Mouse (Mus musculus) hindbrain, embryonic 12.5 days (tissue): ENCODE measurements around the gene Scube3. TPM values are rescaled to one million over a fixed set of nuclear protein-coding genes. Genes with fewer than 3 reads are reported as not detected.

Experiments used
- ATAC-seq: fragments of 200-750 bp; cut with Nextera tagmentation; 2 replicates; pipeline ENCODE4 v1.8.0; 2017; ENCODE audit warnings: moderate TSS enrichment; ENCODE audit not compliant: low FRiP score
- H3K27ac ChIP-seq: fragments of 300-500 bp; sonication (generic); 2 replicates; pipeline ENCODE4 v1.5.1; 2016; ENCODE audit warnings: mild to moderate bottlenecking
- H3K27me3 ChIP-seq: fragments of 300-500 bp; sonication (generic); 2 replicates; pipeline ENCODE4 v1.6.1; 2016; ENCODE audit warnings: mild to moderate bottlenecking
- H3K36me3 ChIP-seq: fragments of 300-500 bp; sonication (generic); 2 replicates; pipeline ENCODE4 v1.6.1; 2016; ENCODE audit warnings: mild to moderate bottlenecking
- H3K4me1 ChIP-seq: fragments of 300-500 bp; sonication (generic); 2 replicates; pipeline ENCODE4 v1.6.1; 2016
- H3K4me2 ChIP-seq: fragments of 300-500 bp; sonication (generic); replicated peaks from 2 replicates; pipeline ENCODE4 v1.6.1; 2016; ENCODE audit warnings: mild to moderate bottlenecking
- H3K4me3 ChIP-seq: fragments of 300-500 bp; sonication (generic); 2 replicates; pipeline ENCODE4 v1.5.1; 2016; ENCODE audit warnings: mild to moderate bottlenecking
- H3K9ac ChIP-seq: fragments of 300-500 bp; sonication (generic); 2 replicates; pipeline ENCODE4 v1.6.1; 2016; ENCODE audit warnings: mild to moderate bottlenecking, moderate library complexity
- H3K9me3 ChIP-seq: fragments of 300-500 bp; sonication (generic); replicated peaks from 2 replicates; pipeline ENCODE4 v1.6.1; 2016; ENCODE audit warnings: mild to moderate bottlenecking
- WGBS: fragments of 180-500 bp; shearing (Covaris S2); methylation state at CpG from one replicate; pipeline ENCODE4 v1.1.7; 2016; 5-methylcytosine and 5-hydroxymethylcytosine counted together
- polyA plus RNA-seq: library from polyadenylated mRNA; unstranded; fragments of >200 nt; fragmentation: Nextera tagmentation; extraction: Ambion mirVana; gene quantifications from 2 replicates; pipeline ENCODE4 v1.2.1, GENCODE M21; 2016

Gene Scube3
- 11.1 and 12.4 TPM in 2 replicates for polyA plus RNA-seq

DNA sequence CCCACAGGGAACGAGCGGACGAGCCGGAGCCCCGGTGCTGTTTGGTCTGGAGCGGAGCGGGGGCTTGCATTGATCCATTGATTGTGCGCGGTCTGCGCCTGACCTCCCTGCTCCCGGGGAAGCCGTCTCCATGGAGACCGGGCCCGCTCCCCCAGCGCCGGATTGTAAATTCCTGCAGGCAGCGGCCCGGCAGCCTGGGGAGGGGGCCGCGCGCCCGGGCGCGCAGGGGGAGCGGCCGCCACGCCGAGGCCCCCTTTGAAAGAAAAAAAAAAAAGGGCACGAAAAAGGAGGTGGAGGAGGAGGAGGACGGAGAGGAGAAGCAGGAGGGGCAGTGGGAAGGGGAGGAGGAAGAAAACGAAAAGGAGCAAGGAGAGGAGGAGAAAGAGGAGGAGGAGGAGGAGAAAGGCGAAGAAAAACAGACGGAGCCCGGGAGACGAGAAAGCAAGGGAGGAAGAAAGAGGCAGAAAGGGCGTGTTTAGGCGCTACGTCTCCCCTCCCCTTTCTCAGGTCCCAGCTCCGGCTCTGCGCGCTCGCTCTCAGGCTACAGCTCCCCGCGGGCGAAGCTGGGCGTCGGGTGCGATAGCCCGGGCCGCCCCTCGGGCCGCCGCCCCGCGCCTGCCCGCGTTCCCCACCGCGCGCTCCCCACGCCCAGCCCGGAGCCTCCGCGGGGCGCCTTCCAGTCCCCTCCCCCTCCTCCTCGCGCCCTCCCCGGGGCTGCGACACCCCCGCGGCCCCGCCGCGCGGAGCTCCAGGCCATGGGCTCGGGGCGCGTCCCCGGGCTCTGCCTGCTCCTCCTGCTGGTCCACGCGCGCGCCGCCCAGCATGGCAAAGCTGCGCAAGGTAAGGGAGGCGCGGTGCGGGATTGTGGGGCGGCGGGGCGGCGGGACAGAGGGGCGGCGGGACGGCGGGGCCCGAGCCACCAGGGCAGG, at the start of gene Scube3:
Scube3 (plus strand) TSS at position 371 of the 929 bp plus-strand sequence.
- H3K4me1 ChIP-seq: peaks cover 63% of the 10 kb centered on the region
- under 1% methylated on average over 73 of the region's 97 CpGs for WGBS
- H3K27ac ChIP-seq: peak within 1 kb of the TSS; percentile 96
- H3K27me3 ChIP-seq: peaks cover 5% of the 10 kb centered on the region
- H3K9me3 ChIP-seq: no peaks in the 10 kb centered on the region
- H3K4me3 ChIP-seq: peak within 1 kb of the TSS; percentile 80
- peak within 1 kb of the TSS; percentile 97 for H3K4me2 ChIP-seq
- H3K9ac ChIP-seq: peak within 1 kb of the TSS; percentile 96
- no peaks in the 10 kb centered on the region for H3K36me3 ChIP-seq
- ATAC-seq: peak; percentile 51

DNA sequence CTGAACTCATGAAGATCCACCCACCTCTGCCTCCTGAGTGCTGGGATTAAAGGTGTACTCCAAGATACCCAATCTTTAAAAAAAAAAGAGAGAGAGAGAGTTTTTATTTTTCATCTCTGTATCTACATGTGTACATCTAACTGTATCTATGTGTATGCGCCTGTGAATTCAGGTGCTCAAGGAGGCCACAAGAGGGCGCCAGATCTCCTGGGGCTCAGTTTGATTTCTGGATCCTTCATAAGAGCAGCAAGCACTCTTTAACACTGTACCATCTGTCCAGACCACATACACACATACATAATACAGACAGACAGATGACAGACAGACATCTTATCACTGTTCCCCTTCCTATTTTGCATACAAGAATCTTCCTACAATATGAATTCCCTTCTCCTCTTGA, 49.6 kb upstream of the Scube3 start:
- Histone ChIP-seq H3K4me3 (no peak overlapping the region), H3K9me3 (peaks cover 4% of the 10 kb centered on the region), H3K27me3 (no peaks in the 10 kb centered on the region), H3K4me1 (peaks cover 4% of the 10 kb centered on the region), H3K36me3 (no peaks in the 10 kb centered on the region), H3K4me2 (no peak overlapping the region), H3K9ac (no peak overlapping the region), H3K27ac (no peak overlapping the region)
- 82% methylated on average over 2 of the region's 2 CpGs for WGBS
- no peak for ATAC-seq

GRCm38 (mm10) chr17:28093837-28094236, 48.1 kb upstream of the Scube3 start:
- no peak overlapping the region for H3K27ac ChIP-seq
- H3K9ac ChIP-seq: no peak overlapping the region
- ATAC-seq: no peak
- peaks cover 4% of the 10 kb centered on the region for H3K9me3 ChIP-seq
- H3K27me3 ChIP-seq: no peaks in the 10 kb centered on the region
- H3K4me2 ChIP-seq: no peak overlapping the region
- H3K4me3 ChIP-seq: no peak overlapping the region
- no peaks in the 10 kb centered on the region for H3K36me3 ChIP-seq
- no peaks in the 10 kb centered on the region for H3K4me1 ChIP-seq
- WGBS: 81% methylated on average over 3 of the region's 3 CpGs

DNA sequence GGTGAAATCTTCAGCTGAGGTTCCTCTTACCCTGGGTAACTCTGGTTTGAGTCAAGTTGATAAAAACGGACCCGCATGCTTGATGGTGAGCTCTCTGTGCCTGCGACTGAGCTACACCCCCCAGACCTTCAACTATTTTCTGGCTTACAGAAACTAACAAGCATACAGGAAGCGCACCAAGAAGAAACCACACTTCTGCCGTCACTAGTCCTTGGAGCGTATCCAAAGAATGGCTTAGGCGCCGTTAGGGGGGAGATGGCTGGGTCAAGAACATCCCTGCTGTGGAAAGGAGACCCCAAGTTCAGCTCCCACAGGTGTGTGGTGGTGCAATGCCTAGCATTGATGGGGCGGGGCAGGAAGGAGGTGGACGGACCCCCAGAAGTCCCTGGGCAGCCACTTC, 45.5 kb upstream of the Scube3 start:
- Histone ChIP-seq H3K4me3 (no peak overlapping the region), H3K4me1 (no peaks in the 10 kb centered on the region), H3K9me3 (peaks cover 8% of the 10 kb centered on the region), H3K27ac (no peak overlapping the region), H3K27me3 (no peaks in the 10 kb centered on the region), H3K9ac (no peak overlapping the region), H3K4me2 (no peak overlapping the region), H3K36me3 (no peaks in the 10 kb centered on the region)
- 85% methylated on average over 10 of the region's 10 CpGs for WGBS
- no peak for ATAC-seq

GRCm38 (mm10) chr17:28097308-28097707, 44.6 kb upstream of the Scube3 start:
- Histone ChIP-seq H3K4me2 (no peak overlapping the region), H3K27me3 (no peaks in the 10 kb centered on the region), H3K4me1 (peaks cover 6% of the 10 kb centered on the region; the same call in 1 of the 2 replicates), H3K27ac (no peak overlapping the region), H3K4me3 (no peak overlapping the region), H3K9me3 (peaks cover 8% of the 10 kb centered on the region), H3K9ac (no peak overlapping the region), H3K36me3 (no peaks in the 10 kb centered on the region)
- 84% methylated on average over 13 of the region's 13 CpGs for WGBS
- no peak for ATAC-seq

DNA sequence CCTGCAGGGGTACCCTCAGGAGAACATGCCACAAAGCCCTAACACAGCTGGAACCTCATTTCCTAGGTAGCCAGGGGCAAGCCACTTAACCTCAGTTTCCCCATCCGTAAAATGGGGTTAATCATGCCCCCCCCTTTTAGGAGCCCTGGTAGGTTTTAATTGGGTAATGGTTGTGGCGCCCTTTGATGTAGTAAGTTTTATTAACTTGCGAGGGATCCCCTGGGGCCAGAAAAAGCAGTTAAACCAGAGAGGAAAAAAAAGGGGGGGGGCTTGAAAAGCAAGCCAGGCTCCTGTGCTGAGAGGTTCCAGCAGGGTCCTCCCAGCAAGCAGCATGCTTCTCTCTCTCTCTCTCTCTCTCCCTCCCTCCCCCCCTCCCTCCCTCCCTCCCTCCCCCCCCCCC, 42.9 kb upstream of the Scube3 start:
- Histone ChIP-seq H3K9ac (no peak overlapping the region), H3K4me3 (no peak overlapping the region), H3K27ac (no peak overlapping the region), H3K36me3 (no peaks in the 10 kb centered on the region), H3K4me2 (no peak overlapping the region), H3K9me3 (peaks cover 4% of the 10 kb centered on the region), H3K27me3 (no peaks in the 10 kb centered on the region), H3K4me1 (peaks cover 6% of the 10 kb centered on the region; the same call in 1 of the 2 replicates)
- WGBS: 53% methylated on average over 3 of the region's 3 CpGs
- ATAC-seq: no peak

DNA sequence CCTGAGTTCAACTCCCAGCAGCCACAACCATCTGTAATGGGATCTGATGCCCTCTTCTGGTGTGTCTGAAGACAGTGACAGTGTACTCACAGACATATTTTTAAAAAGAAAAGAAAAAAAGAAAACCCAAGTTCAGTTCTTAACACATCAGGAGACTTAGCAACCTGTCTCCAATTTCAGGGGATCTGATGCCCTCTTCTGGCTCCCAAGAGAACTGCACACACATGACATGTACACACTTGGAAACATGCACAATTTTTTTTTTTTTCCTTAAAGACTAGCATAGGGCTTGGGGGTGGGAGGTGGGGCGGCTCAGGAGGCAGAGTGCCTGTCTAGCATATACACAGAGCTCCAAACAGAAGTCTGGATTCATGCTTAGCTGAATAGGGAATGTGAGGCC, 41.3 kb upstream of the Scube3 start:
- ATAC-seq: no peak
- H3K27me3 ChIP-seq: no peaks in the 10 kb centered on the region
- 90% methylated on average over 1 of the region's 1 CpGs for WGBS

DNA sequence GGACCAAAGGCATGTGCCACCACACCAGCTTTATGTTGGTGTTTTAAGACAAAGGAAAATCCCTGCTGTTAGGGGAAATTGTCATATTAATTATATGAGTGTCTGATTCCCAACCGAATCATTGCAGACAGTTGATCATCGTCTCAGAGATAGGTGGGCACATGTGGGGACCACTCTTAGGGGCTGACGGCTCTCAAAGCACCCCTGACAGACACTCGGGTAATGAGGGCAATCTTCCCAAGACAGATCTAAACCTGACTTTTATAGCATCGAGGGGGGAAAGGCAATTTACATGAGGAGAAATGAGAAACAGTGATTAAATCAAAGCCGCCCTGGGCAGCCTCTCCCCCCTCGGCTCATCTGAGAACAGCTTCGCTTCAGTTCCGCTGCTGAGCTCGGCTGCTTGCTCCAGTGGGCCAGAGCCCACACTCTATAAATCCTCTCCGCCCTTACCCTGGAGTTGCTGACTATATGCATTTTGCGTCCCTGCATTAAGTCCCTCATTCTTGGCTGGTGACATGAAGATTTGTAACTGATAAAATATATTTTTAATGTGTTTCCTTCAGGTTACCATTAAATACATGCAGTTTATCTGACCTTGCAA, 40.6 kb upstream of the Scube3 start:
- Histone ChIP-seq H3K4me1 (peaks cover 6% of the 10 kb centered on the region; the same call in 1 of the 2 replicates), H3K4me2 (no peak overlapping the region), H3K27me3 (no peaks in the 10 kb centered on the region), H3K4me3 (no peak overlapping the region), H3K36me3 (no peaks in the 10 kb centered on the region), H3K9me3 (peaks cover 4% of the 10 kb centered on the region; the same call in 1 of the 2 replicates), H3K9ac (no peak overlapping the region), H3K27ac (peak overlapping the region; percentile 56)
- ATAC-seq: no peak
- 58% methylated on average over 12 of the region's 12 CpGs for WGBS

More for the DNA sequence above, 41.3 kb upstream of the Scube3 start:
- Histone ChIP-seq H3K4me2 (no peak overlapping the region), H3K4me1 (peaks cover 6% of the 10 kb centered on the region; the same call in 1 of the 2 replicates), H3K9ac (no peak overlapping the region), H3K27ac (peak overlapping the region; percentile 56; the same call in 1 of the 2 replicates), H3K36me3 (no peaks in the 10 kb centered on the region), H3K9me3 (peaks cover 4% of the 10 kb centered on the region; the same call in 1 of the 2 replicates), H3K4me3 (no peak overlapping the region)

- H3K36me3 ChIP-seq: no peaks in the 10 kb centered on the region
- no peaks in the 10 kb centered on the region for H3K27me3 ChIP-seq
- 30% methylated on average over 10 of the region's 10 CpGs for WGBS
- peaks cover 8% of the 10 kb centered on the region for H3K4me1 ChIP-seq
- H3K27ac ChIP-seq: peak overlapping the region; percentile 56; the same call in 1 of the 2 replicates
- no peak overlapping the region for H3K4me3 ChIP-seq
- no peak for ATAC-seq
- no peak overlapping the region for H3K9ac ChIP-seq
- no peak overlapping the region for H3K4me2 ChIP-seq
- peaks cover 4% of the 10 kb centered on the region; the same call in 1 of the 2 replicates for H3K9me3 ChIP-seq
Measured at GRCm38 (mm10) chr17:28101902-28102319, 40.0 kb upstream of the Scube3 start.

DNA sequence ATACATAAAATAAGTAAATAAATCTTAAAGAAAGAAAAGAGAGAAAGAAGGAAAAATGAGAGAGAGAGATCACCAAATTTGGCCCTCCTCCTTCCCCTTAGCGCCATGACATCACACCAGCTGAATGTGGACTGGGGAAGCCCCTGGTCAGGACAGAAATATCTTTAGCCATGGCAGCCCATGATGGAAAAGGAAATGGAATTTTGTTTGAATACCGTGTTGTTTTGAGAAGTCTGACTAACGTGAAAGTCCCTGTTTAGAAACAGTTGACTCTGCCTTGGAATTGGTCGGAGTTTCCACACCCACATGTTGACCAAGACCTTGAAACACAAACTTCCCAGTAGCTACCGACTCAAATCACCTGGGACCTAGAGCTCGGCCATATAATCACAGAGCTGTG, 37.5 kb upstream of the Scube3 start:
- H3K27ac ChIP-seq: no peak overlapping the region
- peaks cover 14% of the 10 kb centered on the region for H3K4me1 ChIP-seq
- WGBS: 76% methylated on average over 6 of the region's 6 CpGs
- H3K27me3 ChIP-seq: no peaks in the 10 kb centered on the region
- no peak for ATAC-seq
- H3K9me3 ChIP-seq: peaks cover 4% of the 10 kb centered on the region; the same call in 1 of the 2 replicates
- H3K36me3 ChIP-seq: no peaks in the 10 kb centered on the region
- no peak overlapping the region for H3K9ac ChIP-seq
- H3K4me3 ChIP-seq: no peak overlapping the region
- no peak overlapping the region for H3K4me2 ChIP-seq

DNA sequence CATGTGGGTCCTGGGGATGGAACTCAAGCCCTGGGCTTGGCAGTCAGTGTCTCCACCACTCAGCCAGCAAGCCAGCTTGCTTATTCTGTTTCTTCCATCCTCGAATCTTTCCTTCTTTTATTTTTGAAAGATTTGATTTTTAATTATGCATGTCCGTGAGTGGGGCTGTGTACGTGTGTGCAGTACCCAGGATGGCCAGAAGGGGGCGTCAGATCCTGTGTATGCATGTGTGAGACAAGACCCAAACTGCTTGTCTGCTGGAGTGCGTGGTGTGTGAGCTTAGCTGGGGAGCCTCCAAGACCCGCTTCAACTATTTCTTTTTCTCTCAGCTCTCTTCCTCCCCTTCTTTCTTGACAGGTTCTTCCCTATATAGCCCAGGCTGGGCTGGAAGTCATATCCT, 35.6 kb upstream of the Scube3 start:
- H3K4me1 ChIP-seq: peaks cover 14% of the 10 kb centered on the region
- no peak for ATAC-seq
- no peaks in the 10 kb centered on the region for H3K36me3 ChIP-seq
- WGBS: 77% methylated on average over 6 of the region's 6 CpGs
- H3K9ac ChIP-seq: no peak overlapping the region
- no peaks in the 10 kb centered on the region for H3K27me3 ChIP-seq
- no peak overlapping the region for H3K27ac ChIP-seq
- no peak overlapping the region for H3K4me3 ChIP-seq
- H3K9me3 ChIP-seq: no peaks in the 10 kb centered on the region
- H3K4me2 ChIP-seq: no peak overlapping the region

GRCm38 (mm10) chr17:28107275-28107674, 34.7 kb upstream of the Scube3 start:
- Histone ChIP-seq H3K9ac (no peak overlapping the region), H3K4me2 (no peak overlapping the region), H3K36me3 (no peaks in the 10 kb centered on the region), H3K27me3 (no peaks in the 10 kb centered on the region), H3K4me1 (peaks cover 9% of the 10 kb centered on the region), H3K4me3 (no peak overlapping the region), H3K27ac (no peak overlapping the region), H3K9me3 (no peaks in the 10 kb centered on the region)
- no peak for ATAC-seq
- 4% methylated on average over 14 of the region's 14 CpGs for WGBS
